Mouse (Mus musculus): Measurements from ENCODE around the gene Gm49373.
"Not testable (repeated sequence)": the region's sequence is repeated elsewhere in the genome, so short reads cannot be mapped to it uniquely, and the experiment has no call there.

The Gm49373 gene

DNA sequence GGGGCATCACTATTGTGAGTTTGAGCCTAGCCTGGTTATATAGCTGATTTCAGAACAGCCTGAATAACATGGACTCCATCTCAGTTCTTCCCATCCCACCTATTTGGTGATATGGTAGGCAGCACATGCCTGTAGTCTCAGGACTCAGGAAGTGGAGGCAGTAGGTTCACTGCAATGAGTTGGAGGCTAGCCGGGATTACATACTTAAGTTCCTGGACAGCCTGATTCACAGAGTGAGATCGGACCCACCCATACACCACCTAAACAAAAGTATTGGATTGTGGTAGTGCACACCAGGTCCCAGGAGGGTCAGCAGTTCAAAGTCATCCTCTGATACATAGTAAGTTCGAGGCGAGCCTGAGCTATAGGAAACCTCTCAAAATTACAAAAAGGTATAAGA is 255 bp downstream of the Gm49373 start:
- no peak for DNase-seq (ENCODE audit: low spot score)

DNA sequence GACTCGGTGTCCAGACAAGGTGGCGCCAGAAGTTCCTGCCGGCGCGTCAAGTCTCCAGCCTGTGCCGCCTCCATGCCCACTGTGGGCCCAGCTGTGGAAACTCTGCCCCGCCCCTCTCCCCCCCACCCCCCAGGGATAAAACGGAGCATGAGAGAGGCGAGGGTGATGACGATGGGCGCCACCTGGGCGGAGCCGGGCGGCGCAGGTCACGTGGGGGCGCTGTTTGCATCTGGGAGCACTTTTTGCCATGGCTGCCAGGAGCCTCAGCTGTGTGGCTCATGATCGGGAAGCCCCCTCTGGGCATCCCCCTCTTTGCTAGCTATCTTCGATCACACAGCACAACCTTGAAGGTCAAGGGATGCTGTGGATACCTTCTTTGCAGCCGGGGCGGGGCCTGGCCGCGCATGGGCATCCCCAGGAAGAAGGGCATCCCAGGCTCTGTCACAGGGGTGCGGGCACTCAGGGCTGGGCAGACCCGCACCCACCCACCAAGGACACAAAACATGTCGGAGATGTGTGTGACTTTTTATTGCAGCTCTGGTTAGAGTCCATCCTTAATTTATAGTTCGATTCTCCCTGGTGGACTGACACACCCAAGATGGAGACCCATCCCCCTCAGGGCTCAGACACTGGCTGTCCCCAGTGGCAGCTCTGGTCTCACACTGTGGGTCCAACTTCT is 5.8 kb downstream of the Gm49373 start, which contains the start of gene Zglp1:
Gene Zglp1, minus strand, starts transcription at position 88 of the 679 bp plus-strand sequence.
- DNase-seq (ENCODE audit: low spot score) = no peak

DNA sequence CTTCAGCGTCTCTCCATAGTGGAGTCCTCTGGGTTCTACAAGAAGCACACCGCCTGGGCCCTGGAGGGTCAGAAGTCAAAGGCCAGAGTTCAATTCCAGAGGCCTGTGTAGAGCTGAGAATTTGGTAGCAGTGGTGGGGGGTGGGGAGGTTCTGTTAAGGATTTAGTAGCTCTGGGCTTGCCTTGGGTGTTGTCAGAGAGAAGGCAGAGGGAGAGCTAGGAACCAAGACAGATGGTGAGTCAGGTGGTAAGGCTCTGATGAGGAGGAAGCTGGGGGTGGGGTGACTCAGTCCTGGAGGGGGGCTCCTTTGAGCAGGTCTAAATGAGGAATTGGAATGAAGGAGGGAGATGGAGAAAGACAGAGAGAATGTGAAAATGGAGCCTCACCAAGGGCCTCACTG is 10.0 kb downstream of the Gm49373 start:
- DNase-seq (ENCODE audit: low spot score) = no peak

DNA sequence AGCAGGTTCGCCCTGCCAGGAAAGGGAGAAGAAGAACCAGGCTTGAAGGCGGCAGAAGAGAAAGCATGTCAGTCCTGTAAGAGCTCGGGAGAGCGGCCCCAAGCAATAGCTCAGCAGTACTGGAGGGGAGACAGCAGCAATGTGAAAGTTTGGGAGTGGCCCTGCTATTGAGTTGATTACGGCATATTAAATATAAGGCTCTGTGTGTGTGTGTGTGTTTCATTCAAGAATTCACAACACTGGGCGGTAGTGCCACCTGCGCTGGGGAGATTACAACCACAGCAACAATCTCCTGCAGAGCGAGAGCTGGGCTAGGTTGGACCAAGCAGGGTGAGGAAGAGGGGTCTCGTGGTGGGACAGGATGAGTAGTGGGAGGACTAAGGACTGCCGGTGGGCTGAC is 21.3 kb downstream of the Gm49373 start:
- DNase-seq (ENCODE audit: low spot score) = no peak

DNA sequence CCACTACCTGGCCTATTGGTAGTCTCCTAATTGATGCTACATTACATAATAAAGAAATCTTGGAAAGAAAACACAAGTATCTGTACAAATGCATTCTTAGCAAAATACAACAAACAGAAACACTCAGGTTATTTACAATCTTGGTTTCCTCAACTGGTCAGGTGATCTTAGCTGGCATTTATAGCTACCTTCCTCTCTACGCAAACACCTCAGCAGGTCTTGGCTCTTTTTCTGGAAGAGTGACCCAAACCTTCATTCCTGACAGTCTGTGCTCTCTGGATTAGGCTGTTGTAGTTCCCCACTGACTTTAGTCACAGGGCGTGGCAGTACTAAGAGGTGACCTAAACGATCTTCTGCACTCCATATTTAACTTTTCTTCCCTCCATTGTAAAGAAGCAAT is 27.7 kb downstream of the Gm49373 start:
- no peak for DNase-seq (ENCODE audit: low spot score)

DNA sequence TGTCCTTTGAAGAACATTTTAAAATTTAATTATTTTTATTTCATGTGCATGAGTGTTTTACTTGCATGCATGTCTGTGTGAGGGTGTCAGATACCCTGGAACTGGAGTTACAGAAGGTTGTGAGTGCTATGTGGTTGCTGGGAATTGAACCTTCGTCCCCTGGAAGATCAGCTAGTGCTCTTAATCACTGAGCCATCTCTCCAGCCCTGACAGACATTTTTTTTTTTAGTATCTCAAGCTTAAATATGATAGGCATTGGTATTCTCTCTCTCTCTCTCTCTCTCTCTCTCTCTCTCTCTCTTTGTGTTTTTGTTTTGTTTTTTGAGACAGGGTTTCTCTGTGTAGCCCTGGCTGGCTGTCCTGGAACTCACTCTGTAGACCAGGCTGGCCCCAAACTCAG is 28.1 kb downstream of the Gm49373 start:
- DNase-seq (ENCODE audit: low spot score) = not testable (repeated sequence)

DNA sequence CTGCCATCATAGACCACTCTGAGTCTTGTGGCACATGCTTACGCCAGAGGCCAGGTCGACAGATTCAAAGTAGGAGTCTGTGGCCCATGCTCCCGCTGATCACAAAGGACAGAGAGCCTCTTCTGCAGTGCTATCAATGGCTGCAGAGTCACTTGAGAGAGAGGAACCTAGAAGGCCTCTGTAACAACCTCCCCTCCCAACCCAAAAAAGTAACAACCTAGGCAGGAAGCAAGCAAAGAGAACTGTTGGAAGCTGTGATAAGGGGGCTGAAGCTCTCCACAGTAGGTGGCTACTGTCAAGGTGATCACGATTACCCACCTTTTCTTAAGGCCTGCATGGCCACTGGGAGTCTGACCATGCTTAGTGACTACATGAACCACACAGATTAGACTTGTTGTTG is 29.3 kb downstream of the Gm49373 start:
- DNase-seq (ENCODE audit: low spot score) = no peak

DNA sequence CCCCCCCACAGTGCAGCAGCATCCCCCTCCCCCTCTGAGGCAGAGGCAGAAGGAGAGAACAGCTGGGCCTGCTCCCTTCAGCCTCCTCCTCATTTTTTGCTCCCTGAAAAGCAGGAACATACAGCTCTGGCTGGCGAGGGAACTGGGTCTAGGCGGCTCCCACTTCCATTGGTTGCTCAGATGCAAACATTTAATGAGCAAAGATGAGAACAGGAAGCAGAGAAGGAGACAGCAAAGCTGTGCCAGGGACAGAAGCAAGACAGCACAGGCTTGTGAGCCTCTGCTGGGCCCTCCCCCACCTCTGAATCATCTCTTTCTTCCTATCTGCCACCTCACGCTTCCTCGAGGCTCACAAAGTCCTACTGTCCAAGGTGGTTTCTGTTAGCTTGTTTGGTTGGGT is 31.6 kb downstream of the Gm49373 start:
- DNase-seq (ENCODE audit: low spot score) = no peak

DNA sequence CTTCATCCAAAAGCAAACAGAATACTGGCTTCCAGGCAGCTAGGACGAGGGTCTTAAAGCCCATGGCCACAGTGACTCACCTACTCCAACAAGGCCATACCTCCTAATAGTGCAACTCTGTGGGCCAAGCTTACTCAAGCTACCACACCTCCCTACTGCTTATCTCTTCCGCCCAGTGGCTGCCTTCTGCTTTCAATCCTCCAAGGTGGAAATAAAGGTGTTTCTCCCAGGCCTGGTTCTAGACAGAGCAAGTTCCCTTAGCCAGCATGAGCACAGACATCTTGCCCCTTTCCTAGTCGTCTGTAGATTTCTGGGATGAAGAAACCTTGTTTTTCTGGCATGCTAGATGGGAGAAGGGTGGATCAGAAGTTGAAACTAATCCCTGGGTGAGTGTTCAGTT is 33.1 kb downstream of the Gm49373 start:
- DNase-seq (ENCODE audit: low spot score) = no peak

DNA sequence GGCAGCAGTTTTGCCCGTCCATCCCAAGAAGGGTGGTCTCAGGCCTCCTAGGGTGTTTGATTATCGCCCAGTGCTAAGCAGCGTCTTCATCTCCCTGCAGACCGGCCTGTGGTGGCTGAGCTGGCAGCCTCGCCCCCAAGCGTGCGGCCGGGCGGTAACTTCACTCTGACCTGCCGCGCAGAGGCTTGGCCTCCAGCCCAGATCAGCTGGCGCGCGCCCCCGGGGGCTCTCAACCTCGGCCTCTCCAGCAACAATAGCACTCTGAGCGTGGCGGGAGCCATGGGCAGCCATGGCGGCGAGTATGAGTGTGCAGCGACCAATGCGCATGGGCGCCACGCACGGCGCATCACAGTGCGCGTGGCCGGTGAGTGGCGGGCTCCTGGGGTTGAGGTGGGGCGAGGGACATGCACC is 35.4 kb downstream of the Gm49373 start:
- no peak for DNase-seq (ENCODE audit: low spot score)

DNA sequence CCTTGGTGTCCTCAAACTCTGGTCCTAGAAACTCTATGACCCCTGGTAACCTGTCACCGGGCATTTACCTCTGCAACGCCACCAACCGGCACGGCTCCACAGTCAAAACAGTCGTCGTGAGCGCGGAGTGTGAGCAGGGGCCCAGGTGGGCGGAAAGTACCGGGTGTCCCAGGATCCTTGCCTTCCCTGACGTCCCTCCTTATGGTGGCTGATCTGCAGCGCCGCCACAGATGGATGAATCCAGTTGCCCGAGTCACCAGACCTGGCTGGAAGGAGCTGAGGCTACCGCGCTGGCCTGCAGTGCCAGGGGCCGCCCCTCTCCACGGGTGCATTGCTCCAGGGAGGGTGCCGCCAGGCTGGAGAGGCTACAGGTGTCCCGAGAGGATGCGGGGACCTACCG is 36.2 kb downstream of the Gm49373 start:
- no peak for DNase-seq (ENCODE audit: low spot score)

DNA sequence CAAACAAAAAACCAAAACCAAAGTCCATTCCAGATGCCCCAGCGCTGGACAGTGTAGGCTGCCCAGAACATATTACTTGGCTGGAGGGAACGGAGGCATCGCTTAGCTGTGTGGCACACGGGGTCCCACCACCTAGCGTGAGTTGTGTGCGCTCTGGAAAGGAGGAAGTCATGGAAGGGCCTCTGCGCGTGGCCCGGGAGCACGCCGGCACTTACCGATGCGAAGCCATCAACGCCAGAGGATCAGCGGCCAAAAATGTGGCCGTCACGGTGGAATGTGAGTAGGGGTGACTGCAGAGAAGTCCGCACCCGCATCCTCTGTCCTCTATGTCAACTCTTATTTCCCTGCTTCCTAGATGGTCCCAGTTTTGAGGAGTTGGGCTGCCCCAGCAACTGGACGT is 36.7 kb downstream of the Gm49373 start:
- DNase-seq (ENCODE audit: low spot score) = no peak

DNA sequence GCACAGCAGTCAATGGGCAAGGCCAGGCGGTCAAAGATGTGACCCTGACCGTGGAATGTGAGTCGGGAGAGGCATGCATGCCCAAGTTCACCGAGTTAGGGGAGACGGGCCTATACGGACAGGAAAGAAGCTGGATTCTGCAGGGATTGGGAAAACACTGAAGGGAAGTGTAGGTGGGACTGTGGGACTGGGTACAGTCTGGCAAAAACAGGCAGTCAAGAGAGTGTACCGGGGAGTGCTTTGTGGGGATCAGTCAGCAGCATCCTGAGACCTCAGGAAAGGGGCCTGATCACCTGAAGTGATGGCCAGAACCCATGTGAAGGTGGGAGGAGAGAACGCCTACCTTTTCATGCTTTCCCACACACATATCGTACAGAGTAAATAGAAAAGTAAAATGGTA is 37.3 kb downstream of the Gm49373 start:
- no peak for DNase-seq (ENCODE audit: low spot score)

DNA sequence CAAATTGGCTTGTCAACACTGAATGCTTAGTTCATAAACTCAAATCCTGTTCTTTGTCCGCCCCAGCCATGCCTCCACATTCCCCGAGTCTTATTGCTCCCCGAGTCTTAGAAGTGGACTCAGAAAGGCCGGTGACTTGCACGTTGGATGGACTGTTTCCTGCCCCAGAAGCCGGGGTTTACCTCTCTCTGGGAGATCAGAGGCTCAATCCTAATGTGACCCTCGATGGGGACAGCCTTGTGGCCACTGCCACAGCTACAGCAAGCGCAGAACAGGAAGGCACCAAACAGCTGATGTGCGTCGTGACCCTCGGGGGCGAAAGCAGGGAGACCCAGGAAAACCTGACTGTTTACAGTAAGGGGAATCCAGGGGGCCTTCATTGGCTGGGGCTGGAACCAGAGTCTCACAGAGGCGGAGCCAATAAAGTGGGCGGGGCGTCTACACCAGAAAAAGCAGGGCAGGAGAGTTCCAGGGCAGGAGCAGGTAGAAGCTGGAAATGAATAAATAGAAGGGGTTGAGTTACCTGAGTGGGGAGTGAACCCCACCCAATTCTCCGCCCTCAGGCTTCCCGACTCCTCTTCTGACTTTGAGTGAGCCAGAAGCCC is 38.3 kb downstream of the Gm49373 start:
- no peak for DNase-seq (ENCODE audit: low spot score)

DNA sequence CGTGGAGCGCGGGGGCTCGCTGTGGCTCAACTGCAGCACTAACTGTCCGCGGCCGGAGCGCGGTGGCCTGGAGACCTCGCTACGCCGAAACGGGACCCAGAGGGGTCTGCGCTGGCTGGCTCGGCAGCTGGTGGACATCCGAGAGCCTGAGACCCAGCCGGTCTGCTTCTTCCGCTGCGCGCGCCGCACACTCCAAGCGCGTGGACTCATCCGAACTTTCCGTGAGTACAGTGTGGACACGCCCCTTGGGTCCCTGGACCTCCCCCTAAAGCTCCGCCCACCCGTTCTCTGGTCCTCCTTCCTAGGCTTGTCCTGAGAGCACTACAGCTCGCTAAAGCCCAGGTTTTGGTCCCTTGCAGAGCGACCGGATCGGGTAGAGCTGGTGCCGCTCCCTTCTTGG is 39.8 kb downstream of the Gm49373 start:
- no peak for DNase-seq (ENCODE audit: low spot score)

DNA sequence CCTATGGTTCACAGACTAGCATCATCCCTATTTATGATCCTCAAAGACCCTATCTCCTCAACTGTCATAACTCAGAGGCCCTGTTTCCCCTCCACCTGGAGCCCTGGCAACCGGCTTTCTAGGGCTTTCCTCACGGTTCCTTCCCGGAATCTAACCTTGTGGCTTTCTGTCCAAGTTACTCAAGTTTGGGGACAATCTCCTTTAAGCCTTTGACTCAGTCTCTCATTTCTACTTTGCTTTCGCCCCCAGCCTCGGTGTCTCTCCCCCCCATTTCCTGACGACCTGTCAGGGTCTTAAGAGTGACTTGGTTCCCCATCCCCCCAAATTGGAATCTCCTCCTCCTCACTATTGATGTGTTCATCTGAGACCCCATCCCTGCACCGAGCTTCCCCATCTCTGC is 40.4 kb downstream of the Gm49373 start:
- no peak for DNase-seq (ENCODE audit: low spot score)

DNA sequence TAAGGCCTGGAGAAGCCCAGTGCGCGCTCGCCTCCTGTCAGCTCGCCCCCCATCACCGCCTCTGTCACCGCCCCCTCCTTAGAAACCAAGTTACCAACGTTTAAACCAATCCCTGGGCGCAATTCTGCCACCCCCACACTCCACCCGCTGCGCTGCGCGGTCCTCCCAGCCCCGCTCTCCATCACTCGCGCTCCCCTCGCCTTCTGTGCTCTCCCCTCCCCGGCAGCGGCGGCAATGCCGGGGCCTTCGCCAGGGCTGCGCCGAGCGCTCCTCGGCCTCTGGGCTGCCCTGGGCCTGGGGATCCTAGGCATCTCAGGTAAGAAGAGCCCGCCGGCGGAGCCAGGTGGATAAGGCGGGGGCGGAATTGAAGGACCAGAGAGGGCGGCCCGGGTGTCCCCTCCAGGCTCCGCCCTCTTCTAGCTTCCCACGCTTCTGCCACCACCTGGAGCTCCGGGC is 41.0 kb downstream of the Gm49373 start, which contains the start of gene Icam5:
Gene Icam5, plus strand, starts transcription at position 178 of the 456 bp plus-strand sequence.
- no peak for DNase-seq (ENCODE audit: low spot score)

DNA sequence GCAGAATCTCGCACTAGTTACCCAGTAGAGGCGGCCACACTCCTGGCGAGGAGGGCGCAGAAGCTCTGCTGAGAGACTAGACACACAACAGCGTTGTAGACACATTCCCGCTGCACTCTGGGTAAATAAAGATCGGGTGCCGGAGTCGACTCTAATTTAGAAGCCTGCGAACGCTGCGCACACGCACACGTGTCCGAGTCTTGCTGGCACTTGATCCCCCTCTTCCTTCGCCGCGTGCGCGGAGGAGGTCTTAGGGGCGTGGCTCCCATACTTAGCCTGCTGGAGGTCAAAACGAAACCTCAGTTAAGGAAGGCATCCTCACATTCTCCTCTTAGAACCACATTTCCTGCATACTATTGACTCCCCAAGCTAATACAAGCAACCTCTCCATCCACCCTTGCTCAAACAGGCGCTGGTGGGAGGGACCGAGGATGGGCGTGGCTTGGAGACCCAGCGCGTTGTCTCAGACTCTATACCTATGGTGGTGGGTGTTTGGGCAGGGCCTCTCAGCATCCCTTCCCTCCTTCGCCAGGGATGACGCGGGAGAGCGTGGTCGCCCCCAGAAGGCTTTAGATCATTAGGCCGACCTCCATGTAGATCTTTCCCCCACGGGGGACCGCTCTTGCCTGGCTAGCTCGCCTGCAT is 41.5 kb downstream of the Gm49373 start:
- no peak for DNase-seq (ENCODE audit: low spot score)

DNA sequence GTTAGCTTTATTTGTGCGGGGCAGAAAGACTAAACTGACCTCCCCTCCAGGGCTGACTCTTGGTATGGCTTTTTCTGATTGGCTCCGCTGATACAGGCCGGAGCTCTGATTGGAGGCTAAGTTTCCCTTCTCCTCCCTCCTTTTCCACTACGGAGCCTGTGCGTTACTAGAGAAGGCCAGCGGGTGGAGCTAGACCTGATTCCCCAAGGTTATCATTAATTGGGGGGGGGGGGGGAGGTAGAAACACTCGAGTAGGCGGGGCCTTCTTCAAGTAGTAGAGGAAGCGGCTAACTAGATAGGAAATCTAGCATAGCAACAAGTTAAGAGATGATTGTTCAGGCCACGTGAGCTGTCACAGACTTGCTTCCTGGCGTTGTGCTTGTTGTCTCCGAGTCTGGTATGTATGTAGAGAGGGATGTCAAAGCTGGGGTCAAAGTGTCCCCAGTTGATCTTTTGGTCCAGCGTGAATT is 42.1 kb downstream of the Gm49373 start:
- peak; percentile 69 for DNase-seq (ENCODE audit: low spot score)

DNA sequence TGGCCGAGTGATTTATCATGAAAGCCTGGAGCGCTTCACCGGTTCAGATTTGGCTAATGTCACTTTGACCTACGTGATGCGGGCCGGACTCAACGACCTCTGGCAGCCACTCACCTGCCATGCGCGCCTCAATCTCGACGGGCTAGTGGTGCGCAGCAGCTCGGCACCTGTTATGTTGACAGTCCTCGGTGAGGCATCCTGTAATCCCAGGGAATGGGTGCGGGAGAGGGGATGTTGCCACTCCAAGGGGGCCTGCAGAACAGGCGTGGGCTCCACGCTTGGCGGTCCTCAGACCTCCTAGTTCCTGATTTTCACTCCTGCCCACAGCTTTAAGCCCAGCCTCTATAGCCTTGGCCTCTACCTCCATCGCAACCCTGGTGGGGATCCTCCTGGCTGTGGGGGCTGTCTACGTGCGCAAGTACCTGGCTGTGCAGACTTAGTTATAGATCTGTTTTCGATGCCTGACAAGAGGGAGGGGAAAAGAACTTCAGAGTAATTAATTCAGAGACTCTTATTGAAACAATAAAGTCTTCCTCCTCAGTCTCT is 42.8 kb downstream of the Gm49373 start:
- no peak for DNase-seq (ENCODE audit: low spot score)

DNA sequence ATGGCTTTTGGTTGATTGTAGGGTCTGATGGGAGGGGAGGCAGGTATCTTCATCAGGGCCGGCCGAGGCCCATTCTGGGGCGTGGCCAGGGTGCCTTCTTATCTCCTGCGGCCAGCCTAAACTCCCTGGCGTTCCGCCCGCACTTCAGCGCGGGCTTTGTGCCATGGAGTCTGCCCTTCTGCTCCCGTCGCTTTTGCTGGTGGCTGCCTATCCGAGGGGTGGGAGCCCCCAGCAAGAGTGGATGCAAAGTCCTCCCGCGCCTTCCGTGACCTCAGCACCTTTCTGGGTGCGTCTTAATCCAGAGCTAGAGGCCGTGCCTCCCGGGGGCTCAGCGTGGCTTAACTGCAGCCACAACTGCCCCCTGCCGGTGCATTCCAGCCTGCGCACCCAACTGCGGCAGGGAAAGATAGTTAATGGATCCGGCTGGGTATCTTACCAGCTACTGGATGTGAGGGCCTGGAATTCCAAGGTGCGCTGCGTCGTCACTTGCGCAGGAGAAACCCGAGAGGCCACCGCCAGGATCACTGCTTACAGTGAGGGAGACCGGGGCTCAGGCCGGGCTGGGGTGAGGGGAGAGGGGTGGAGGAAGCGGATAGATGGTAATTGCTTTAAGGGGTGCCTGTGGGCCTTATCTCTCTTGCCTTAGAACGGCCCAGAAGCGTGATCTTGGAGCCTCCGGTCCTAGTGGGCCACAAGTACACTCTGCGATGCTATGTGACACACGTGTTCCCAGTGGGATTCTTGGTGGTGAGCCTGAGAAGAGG is 43.4 kb downstream of the Gm49373 start, which contains the start of gene Icam4:
Gene Icam4, plus strand, starts transcription at position 83 of the 764 bp plus-strand sequence.
- peak; percentile 75 for DNase-seq (ENCODE audit: low spot score)

DNA sequence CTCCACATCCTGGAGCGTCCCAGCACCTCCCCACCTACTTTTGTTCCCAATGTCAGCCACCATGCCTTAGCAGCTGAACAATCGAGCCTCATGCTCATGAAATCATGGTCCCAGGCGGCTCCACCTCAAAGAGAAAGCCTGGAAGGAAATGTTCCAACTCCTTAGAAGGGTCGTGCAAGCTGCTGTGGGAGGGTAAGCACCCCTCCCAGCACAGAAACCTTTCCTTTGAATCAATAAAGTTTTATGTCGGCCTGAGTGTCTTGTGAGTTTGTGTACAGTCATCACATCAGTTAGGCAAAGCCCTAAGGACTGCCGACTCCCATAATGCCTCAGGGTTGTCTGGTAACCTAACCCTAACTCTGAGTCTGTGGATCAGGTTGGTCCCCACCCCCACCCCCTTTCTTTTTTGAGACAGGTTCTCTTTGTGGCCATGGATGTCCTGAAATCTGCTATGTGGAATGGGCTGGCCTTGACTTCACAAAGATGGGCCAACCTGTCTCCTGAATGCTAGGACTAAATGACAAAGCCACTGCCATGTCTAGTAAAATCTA is 44.3 kb downstream of the Gm49373 start:
- no peak for DNase-seq (ENCODE audit: low spot score)

All from ovary, postnatal 14 days (tissue).